Mouse (Mus musculus): ENCODE measurements around the gene Col6a3.

GRCm38 (mm10) chr1:90723754-90724153 is 120.0 kb downstream of the Col6a3 start:
- TF ChIP-seq CTCF (IDR thresholded peaks at IDR 0.05; ENCODE audit: extremely low read depth, insufficient read length, insufficient replicate concordance, low read depth, low read length) (no peak), POLR2A (IDR thresholded peaks at IDR 0.05; ENCODE audit: low read depth, low read length) (no peak)

Measured in small intestine, adult 2 months (tissue).